Mouse (Mus musculus): ENCODE measurements around the gene S100a11. TPM values are rescaled to one million over a fixed set of nuclear protein-coding genes. Genes with fewer than 3 reads are reported as not detected.

S100a11 gene
- polyA plus RNA-seq, 1 experiment from 2014 or later, result 430 TPM

GRCm38 (mm10) chr3:93506881-93507325 is 13.4 kb upstream of the S100a11 start:
- no peak overlapping the region for H3K27ac ChIP-seq
- no peaks in the 10 kb centered on the region for H3K27me3 ChIP-seq (ENCODE audit: insufficient read depth, poor library complexity, severe bottlenecking)
- H3K36me3 ChIP-seq, result no peaks in the 10 kb centered on the region
- no peaks in the 10 kb centered on the region for H3K4me1 ChIP-seq
- no peak overlapping the region for H3K4me3 ChIP-seq
- WGBS, result 72% methylated on average over 5 of the region's 5 CpGs
- no peak for DNase-seq (ENCODE audit: low spot score)
- H3K9me3 ChIP-seq, result no peaks in the 10 kb centered on the region

- Histone ChIP-seq H3K4me3 (no peak overlapping the region), H3K36me3 (no peaks in the 10 kb centered on the region)
Measured at GRCm38 (mm10) chr3:93509301-93509700, 11.0 kb upstream of the S100a11 start.

GRCm38 (mm10) chr3:93511036-93511435 is 9.3 kb upstream of the S100a11 start:
- no peaks in the 10 kb centered on the region for H3K36me3 ChIP-seq
- no peaks in the 10 kb centered on the region for H3K4me1 ChIP-seq
- DNase-seq (ENCODE audit: low spot score), result no peak
- H3K4me3 ChIP-seq, result no peak overlapping the region
- H3K27me3 ChIP-seq (ENCODE audit: insufficient read depth, poor library complexity, severe bottlenecking), result no peaks in the 10 kb centered on the region
- H3K27ac ChIP-seq, result no peak overlapping the region
- 67% methylated on average over 1 of the region's 1 CpGs for WGBS
- H3K9me3 ChIP-seq, result no peaks in the 10 kb centered on the region

More at GRCm38 (mm10) chr3:93509301-93509700, 11.0 kb upstream of the S100a11 start:
- H3K9me3 ChIP-seq, result no peaks in the 10 kb centered on the region
- DNase-seq (ENCODE audit: low spot score), result no peak
- no peaks in the 10 kb centered on the region for H3K4me1 ChIP-seq
- 52% methylated on average over 1 of the region's 1 CpGs for WGBS
- no peaks in the 10 kb centered on the region for H3K27me3 ChIP-seq (ENCODE audit: insufficient read depth, poor library complexity, severe bottlenecking)
- no peak overlapping the region for H3K27ac ChIP-seq

GRCm38 (mm10) chr3:93511801-93512200 is 8.5 kb upstream of the S100a11 start:
- WGBS, result 90% methylated on average over 1 of the region's 1 CpGs
- Histone ChIP-seq H3K4me3 (no peak overlapping the region), H3K9me3 (no peaks in the 10 kb centered on the region), H3K27me3 (ENCODE audit: insufficient read depth, poor library complexity, severe bottlenecking) (no peaks in the 10 kb centered on the region), H3K36me3 (no peaks in the 10 kb centered on the region), H3K27ac (no peak overlapping the region), H3K4me1 (no peaks in the 10 kb centered on the region)
- DNase-seq (ENCODE audit: low spot score), result no peak

GRCm38 (mm10) chr3:93512386-93513101 is 7.7 kb upstream of the S100a11 start:
- H3K27ac ChIP-seq, result no peak overlapping the region
- H3K27me3 ChIP-seq (ENCODE audit: insufficient read depth, poor library complexity, severe bottlenecking), result no peaks in the 10 kb centered on the region
- H3K9me3 ChIP-seq, result no peaks in the 10 kb centered on the region
- no peaks in the 10 kb centered on the region for H3K36me3 ChIP-seq
- H3K4me1 ChIP-seq, result no peaks in the 10 kb centered on the region
- WGBS, result 82% methylated on average over 7 of the region's 7 CpGs
- no peak overlapping the region for H3K4me3 ChIP-seq
- no peak for DNase-seq (ENCODE audit: low spot score)

- Histone ChIP-seq H3K9me3 (no peaks in the 10 kb centered on the region), H3K4me3 (no peak overlapping the region), H3K27ac (no peak overlapping the region), H3K4me1 (no peaks in the 10 kb centered on the region), H3K27me3 (ENCODE audit: insufficient read depth, poor library complexity, severe bottlenecking) (no peaks in the 10 kb centered on the region), H3K36me3 (no peaks in the 10 kb centered on the region)
- no peak for DNase-seq (ENCODE audit: low spot score)
- WGBS, result 84% methylated on average over 3 of the region's 3 CpGs
Measured at GRCm38 (mm10) chr3:93514628-93515027, 5.7 kb upstream of the S100a11 start.

GRCm38 (mm10) chr3:93517343-93517742 is 2.9 kb upstream of the S100a11 start:
- Histone ChIP-seq H3K36me3 (no peaks in the 10 kb centered on the region), H3K9me3 (no peaks in the 10 kb centered on the region), H3K4me1 (peaks cover 5% of the 10 kb centered on the region; the same call in 1 of the 2 replicates), H3K27me3 (ENCODE audit: insufficient read depth, poor library complexity, severe bottlenecking) (no peaks in the 10 kb centered on the region), H3K27ac (no peak overlapping the region), H3K4me3 (no peak overlapping the region)
- 81% methylated on average over 2 of the region's 2 CpGs for WGBS
- no peak for DNase-seq (ENCODE audit: low spot score)

- no peak for DNase-seq (ENCODE audit: low spot score)
- Histone ChIP-seq H3K27me3 (ENCODE audit: insufficient read depth, poor library complexity, severe bottlenecking) (no peaks in the 10 kb centered on the region), H3K4me1 (peaks cover 5% of the 10 kb centered on the region; the same call in 1 of the 2 replicates), H3K4me3 (peak overlapping the region; percentile 73), H3K36me3 (peaks cover 9% of the 10 kb centered on the region), H3K27ac (peak overlapping the region; percentile 90; the same call in 1 of the 2 replicates), H3K9me3 (no peaks in the 10 kb centered on the region)
- 50% methylated on average over 5 of the region's 5 CpGs for WGBS
Measured at GRCm38 (mm10) chr3:93519856-93520329, 395 bp upstream of the S100a11 start.

- Histone ChIP-seq H3K27ac (0 out of 2 replicates have a peak overlapping the region, but pooled peaks have one; percentile 17), H3K36me3 (peaks cover 24% of the 10 kb centered on the region), H3K27me3 (ENCODE audit: insufficient read depth, poor library complexity, severe bottlenecking) (no peaks in the 10 kb centered on the region), H3K4me1 (peaks cover 5% of the 10 kb centered on the region; the same call in 1 of the 2 replicates), H3K4me3 (peak overlapping the region; percentile 73; the same call in 1 of the 2 replicates), H3K9me3 (no peaks in the 10 kb centered on the region)
- WGBS, result 79% methylated on average over 8 of the region's 8 CpGs
- no peak for DNase-seq (ENCODE audit: low spot score)
Measured at GRCm38 (mm10) chr3:93521462-93522057, 1.3 kb downstream of the S100a11 start.

- 27% methylated on average over 7 of the region's 7 CpGs for WGBS
- Histone ChIP-seq H3K9me3 (no peaks in the 10 kb centered on the region), H3K4me1 (peaks cover 5% of the 10 kb centered on the region; the same call in 1 of the 2 replicates), H3K27me3 (ENCODE audit: insufficient read depth, poor library complexity, severe bottlenecking) (no peaks in the 10 kb centered on the region), H3K4me3 (no peak overlapping the region), H3K36me3 (peaks cover 31% of the 10 kb centered on the region), H3K27ac (no peak overlapping the region)
- DNase-seq (ENCODE audit: low spot score), result peak; percentile 81
Measured at GRCm38 (mm10) chr3:93522611-93523010, 2.3 kb downstream of the S100a11 start.

GRCm38 (mm10) chr3:93527300-93527699 is 7.0 kb downstream of the S100a11 start:
- no peak overlapping the region for H3K27ac ChIP-seq
- H3K4me3 ChIP-seq, result no peak overlapping the region
- DNase-seq (ENCODE audit: low spot score), result no peak
- no peaks in the 10 kb centered on the region for H3K4me1 ChIP-seq
- H3K9me3 ChIP-seq, result no peaks in the 10 kb centered on the region
- H3K36me3 ChIP-seq, result peaks cover 31% of the 10 kb centered on the region
- WGBS, result 86% methylated on average over 3 of the region's 3 CpGs
- no peaks in the 10 kb centered on the region for H3K27me3 ChIP-seq (ENCODE audit: insufficient read depth, poor library complexity, severe bottlenecking)

GRCm38 (mm10) chr3:93528807-93529206 is 8.5 kb downstream of the S100a11 start:
- 81% methylated on average over 5 of the region's 5 CpGs for WGBS
- H3K36me3 ChIP-seq, result peaks cover 31% of the 10 kb centered on the region
- H3K9me3 ChIP-seq, result no peaks in the 10 kb centered on the region

GRCm38 (mm10) chr3:93537068-93537576 is 16.8 kb downstream of the S100a11 start:
- no peak overlapping the region for H3K27ac ChIP-seq
- peak; percentile 86 for DNase-seq (ENCODE audit: low spot score)

More at GRCm38 (mm10) chr3:93528807-93529206, 8.5 kb downstream of the S100a11 start:
- Histone ChIP-seq H3K4me1 (no peaks in the 10 kb centered on the region), H3K27me3 (ENCODE audit: insufficient read depth, poor library complexity, severe bottlenecking) (no peaks in the 10 kb centered on the region), H3K27ac (no peak overlapping the region), H3K4me3 (no peak overlapping the region)
- DNase-seq (ENCODE audit: low spot score), result no peak

More at GRCm38 (mm10) chr3:93537068-93537576, 16.8 kb downstream of the S100a11 start:
- Histone ChIP-seq H3K9me3 (no peaks in the 10 kb centered on the region), H3K27me3 (ENCODE audit: insufficient read depth, poor library complexity, severe bottlenecking) (no peaks in the 10 kb centered on the region), H3K36me3 (no peaks in the 10 kb centered on the region), H3K4me1 (no peaks in the 10 kb centered on the region), H3K4me3 (no peak overlapping the region)
- 48% methylated on average over 2 of the region's 2 CpGs for WGBS
